In the genomic region with DNA sequence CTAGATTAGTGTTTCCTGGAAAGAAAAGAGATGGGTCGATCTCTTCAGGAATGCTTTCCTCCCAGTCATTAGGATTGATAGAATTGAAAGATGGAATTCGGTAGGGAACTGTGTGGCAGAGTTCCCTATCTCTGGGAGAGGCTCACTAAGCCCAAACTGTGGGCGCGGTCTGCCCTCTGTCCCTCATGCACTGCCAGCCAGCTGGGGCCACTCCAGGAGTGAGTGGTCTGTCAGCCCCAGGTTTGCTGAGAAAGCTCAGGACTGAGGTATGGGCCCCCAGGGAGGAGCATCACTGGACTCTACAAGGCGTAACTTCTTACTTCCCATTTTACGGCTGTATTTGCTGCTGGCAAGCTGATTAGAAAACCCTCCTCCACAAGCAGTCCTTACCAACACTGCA, we compare ENCODE assay signal across 18 mouse cellular contexts. TPM values are rescaled to one million over a fixed set of nuclear protein-coding genes. Genes with fewer than 3 reads are reported as not detected.
DNase-seq lines count a peak whose midpoint lies in the region; ATAC-seq lines count a peak whose summit lies in the region.
"Had no signal": no experiment of that assay in that cellular context is flagged by ENCODE, and none has a peak within 500 bp of the region (broad histone marks: within the 10 kb centered on the region; RNA-seq: fewer than 3 reads in every experiment).

No protein-coding gene starts in this region.

- H3K4me3 ChIP-seq in forebrain, embryonic 16.5 days (replicated peaks; ENCODE audit: low read length): no peak overlapping the region
- H3K4me3 ChIP-seq in forebrain, embryonic 12.5 days (replicated peaks): no peak overlapping the region
- H3K4me3 ChIP-seq in lung, embryonic 15.5 days: no peak overlapping the region
- H3K4me3 ChIP-seq in limb, embryonic 10.5 days: no peak overlapping the region
- no peak overlapping the region for H3K4me3 ChIP-seq in stomach, embryonic 15.5 days (replicated peaks)
- H3K4me3 ChIP-seq: embryonic facial prominence, embryonic 15.5 days had no signal

- H3K27ac ChIP-seq in forebrain, embryonic 16.5 days (ENCODE audit: low read length): peak overlapping the region; percentile 29; the same call in 1 of the 2 replicates
- H3K27ac ChIP-seq in forebrain, embryonic 12.5 days: no peak overlapping the region
- peak overlapping the region; percentile 83 for H3K27ac ChIP-seq in lung, embryonic 15.5 days
- H3K27ac ChIP-seq in limb, embryonic 10.5 days: peak overlapping the region; percentile 72
- peak overlapping the region; percentile 80 for H3K27ac ChIP-seq in stomach, embryonic 15.5 days
- H3K27ac ChIP-seq: embryonic facial prominence, embryonic 15.5 days had no signal

- H3K27me3 ChIP-seq in forebrain, embryonic 16.5 days (replicated peaks; ENCODE audit: control insufficient read depth, insufficient read depth, low read length): no peaks in the 10 kb centered on the region
- H3K27me3 ChIP-seq in forebrain, embryonic 12.5 days: no peaks in the 10 kb centered on the region
- H3K27me3 ChIP-seq in lung, embryonic 15.5 days: no peaks in the 10 kb centered on the region
- no peaks in the 10 kb centered on the region for H3K27me3 ChIP-seq in limb, embryonic 10.5 days (ENCODE audit: low read depth, poor library complexity, severe bottlenecking)
- H3K27me3 ChIP-seq in stomach, embryonic 15.5 days (replicated peaks): no peaks in the 10 kb centered on the region
- H3K27me3 ChIP-seq: embryonic facial prominence, embryonic 15.5 days had no signal

- no peak overlapping the region for H3K4me2 ChIP-seq in forebrain, embryonic 16.5 days (ENCODE audit: low read length)
- H3K4me2 ChIP-seq in forebrain, embryonic 12.5 days: no peak overlapping the region
- H3K4me2 ChIP-seq in lung, embryonic 15.5 days: no peak overlapping the region
- no peak overlapping the region for H3K4me2 ChIP-seq in stomach, embryonic 15.5 days
- H3K4me2 ChIP-seq: embryonic facial prominence, embryonic 15.5 days had no signal

- no peak for DNase-seq in lung, postnatal 10 days
- DNase-seq in limb, embryonic 10.5 days (ENCODE audit: low spot score): no peak
- DNase-seq in spleen, adult 18-20 months: no peak
- DNase-seq in layer of hippocampus, adult 18-20 months (ENCODE audit: low spot score in 2 of 2): no peak
- DNase-seq: adrenal gland, postnatal 14 days; cerebellum, adult 11 months; kidney, postnatal 4 days had no signal

- WGBS in forebrain, embryonic 16.5 days: 81% methylated on average over 6 of the region's 6 CpGs
- 85% methylated on average over 6 of the region's 6 CpGs for WGBS in forebrain, embryonic 12.5 days
- WGBS in lung, embryonic 15.5 days: 52% methylated on average over 6 of the region's 6 CpGs
- 71% methylated on average over 6 of the region's 6 CpGs for WGBS in limb, embryonic 10.5 days
- WGBS in stomach, embryonic 15.5 days: 52% methylated on average over 6 of the region's 6 CpGs

- peaks cover 22% of the 10 kb centered on the region for H3K4me1 ChIP-seq in forebrain, embryonic 16.5 days (replicated peaks; ENCODE audit: control insufficient read depth, insufficient read depth, low read length)
- H3K4me1 ChIP-seq in forebrain, embryonic 12.5 days: no peaks in the 10 kb centered on the region; the same call in 1 of the 2 replicates
- peaks cover 39% of the 10 kb centered on the region for H3K4me1 ChIP-seq in lung, embryonic 15.5 days
- peaks cover 40% of the 10 kb centered on the region for H3K4me1 ChIP-seq in limb, embryonic 10.5 days
- peaks cover 29% of the 10 kb centered on the region for H3K4me1 ChIP-seq in stomach, embryonic 15.5 days

- H3K36me3 ChIP-seq in forebrain, embryonic 16.5 days (ENCODE audit: control insufficient read depth, insufficient read depth): no peaks in the 10 kb centered on the region
- H3K36me3 ChIP-seq in forebrain, embryonic 12.5 days (replicated peaks): no peaks in the 10 kb centered on the region
- no peaks in the 10 kb centered on the region for H3K36me3 ChIP-seq in lung, embryonic 15.5 days
- H3K36me3 ChIP-seq in limb, embryonic 10.5 days: no peaks in the 10 kb centered on the region
- H3K36me3 ChIP-seq in stomach, embryonic 15.5 days: no peaks in the 10 kb centered on the region
- H3K36me3 ChIP-seq: embryonic facial prominence, embryonic 15.5 days had no signal

- H3K9ac ChIP-seq in forebrain, embryonic 16.5 days (replicated peaks; ENCODE audit: low read depth, low read length): no peak overlapping the region
- H3K9ac ChIP-seq in forebrain, embryonic 12.5 days: no peak overlapping the region
- H3K9ac ChIP-seq in lung, embryonic 15.5 days: no peak overlapping the region
- H3K9ac ChIP-seq in stomach, embryonic 15.5 days: no peak overlapping the region
- H3K9ac ChIP-seq: embryonic facial prominence, embryonic 15.5 days had no signal

- H3K9me3 ChIP-seq in forebrain, embryonic 16.5 days (ENCODE audit: control insufficient read depth, low read length): no peaks in the 10 kb centered on the region
- no peaks in the 10 kb centered on the region for H3K9me3 ChIP-seq in forebrain, embryonic 12.5 days
- H3K9me3 ChIP-seq in lung, embryonic 15.5 days: no peaks in the 10 kb centered on the region
- H3K9me3 ChIP-seq in limb, embryonic 10.5 days (replicated peaks): no peaks in the 10 kb centered on the region
- H3K9me3 ChIP-seq in stomach, embryonic 15.5 days: no peaks in the 10 kb centered on the region
- H3K9me3 ChIP-seq: embryonic facial prominence, embryonic 15.5 days had no signal

- no peak for ATAC-seq in forebrain, embryonic 16.5 days
- no peak for ATAC-seq in forebrain, embryonic 12.5 days (ENCODE audit: low FRiP score)
- no peak for ATAC-seq in lung, embryonic 15.5 days (ENCODE audit: borderline replicate concordance, extremely low read depth, low FRiP score, low TSS enrichment)
- no peak for ATAC-seq in stomach, embryonic 15.5 days (ENCODE audit: insufficient read depth, low FRiP score, low read depth)
- ATAC-seq: Patski had no signal

RNA-seq across cellular contexts. Expression of a gene that starts 22.1 kb away (rescaled TPM):
- polyA plus RNA-seq in forebrain, embryonic 16.5 days (2015; fragmentation: Nextera tagmentation; extraction: Ambion mirVana): 0.70 and 0.73 TPM in 2 replicates
- polyA plus RNA-seq in forebrain, embryonic 12.5 days (2016; fragmentation: Nextera tagmentation; extraction: Ambion mirVana): 0.29 and 0.47 TPM in 2 replicates
- 0.97 and 1.9 TPM in 2 replicates for polyA plus RNA-seq in lung, embryonic 15.5 days (2015; fragmentation: Nextera tagmentation; extraction: Ambion mirVana)
- 0.04 TPM in 1 of 2 replicates, not detected in the other for polyA plus RNA-seq in limb, embryonic 10.5 days (2016; fragmentation: Nextera tagmentation; extraction: Ambion mirVana)
- 0.97 and 1.3 TPM in 2 replicates for polyA plus RNA-seq in stomach, embryonic 15.5 days (2015; fragmentation: Nextera tagmentation; extraction: Ambion mirVana)
- 1 to 10 TPM in 1 of 2 experiments, under 1 TPM in 1; 0.97 to 1.5 TPM for total RNA-seq in layer of hippocampus, adult 18-20 months (2021)
- total RNA-seq: megakaryocyte progenitor cell, adult 5-6 weeks had no signal
- polyA plus RNA-seq: C2C12; Patski; small intestine, adult 2 months had no signal

RNA-seq across cellular contexts. Expression of a gene that starts 23.5 kb away (rescaled TPM):
- polyA plus RNA-seq in forebrain, embryonic 16.5 days (2015; fragmentation: Nextera tagmentation; extraction: Ambion mirVana): not detected in 2 replicates
- polyA plus RNA-seq in forebrain, embryonic 12.5 days (2016; fragmentation: Nextera tagmentation; extraction: Ambion mirVana): not detected in 2 replicates
- not detected in 2 replicates for polyA plus RNA-seq in lung, embryonic 15.5 days (2015; fragmentation: Nextera tagmentation; extraction: Ambion mirVana)
- not detected in 2 replicates for polyA plus RNA-seq in limb, embryonic 10.5 days (2016; fragmentation: Nextera tagmentation; extraction: Ambion mirVana)
- not detected in 2 replicates for polyA plus RNA-seq in stomach, embryonic 15.5 days (2015; fragmentation: Nextera tagmentation; extraction: Ambion mirVana)
- not detected for total RNA-seq in layer of hippocampus, adult 18-20 months (2021)
- total RNA-seq: adrenal gland, postnatal 14 days; gastrocnemius, adult 8-10 months; left cerebral cortex, postnatal 25 days; megakaryocyte progenitor cell, adult 5-6 weeks had no signal
- polyA plus RNA-seq: embryonic facial prominence, embryonic 15.5 days; Patski; small intestine, adult 2 months had no signal
